Comparison of ENCODE assay signal across 9 mouse cellular contexts in genomic region chr9:62541182-62541581, GRCm38 (mm10). TPM values are rescaled to one million over a fixed set of nuclear protein-coding genes. Genes with fewer than 3 reads are reported as not detected.
DNase-seq lines count a peak whose midpoint lies in the region; ATAC-seq lines count a peak whose summit lies in the region.
"Had no signal": no experiment of that assay in that cellular context is flagged by ENCODE, and none has a peak within 500 bp of the region (broad histone marks: within the 10 kb centered on the region; RNA-seq: fewer than 3 reads in every experiment).

No protein-coding gene starts in this region.

- no peak overlapping the region for H3K4me2 ChIP-seq in limb, embryonic 12.5 days
- no peak overlapping the region for H3K4me2 ChIP-seq in hindbrain, embryonic 12.5 days (replicated peaks)
- H3K4me2 ChIP-seq: liver, embryonic 15.5 days had no signal

- no peak for DNase-seq in limb, embryonic 10.5 days (ENCODE audit: low spot score)
- peak; percentile 73 to 85 for DNase-seq in cerebellum, postnatal 25 days
- DNase-seq in skeletal muscle tissue, adult 2 months (ENCODE audit: low read depth, low spot score), result peak; percentile 45
- no peak for DNase-seq in embryo, embryonic 10 days (ENCODE audit: low spot score)
- DNase-seq in ovary, adult 18-20 months (ENCODE audit: low spot score), result no peak
- DNase-seq in frontal cortex, postnatal 25 days (ENCODE audit: low spot score in 2 of 2), result no peak

- H3K36me3 ChIP-seq in limb, embryonic 12.5 days, result no peaks in the 10 kb centered on the region
- H3K36me3 ChIP-seq in limb, embryonic 10.5 days, result no peaks in the 10 kb centered on the region
- H3K36me3 ChIP-seq in hindbrain, embryonic 12.5 days, result no peaks in the 10 kb centered on the region
- H3K36me3 ChIP-seq: liver, embryonic 15.5 days had no signal

- WGBS in limb, embryonic 12.5 days, result 55% methylated on average over 8 of the region's 8 CpGs
- WGBS in limb, embryonic 10.5 days, result 67% methylated on average over 8 of the region's 8 CpGs
- 32% methylated on average over 8 of the region's 8 CpGs for WGBS in hindbrain, embryonic 12.5 days

- H3K27ac ChIP-seq in limb, embryonic 12.5 days, result peak overlapping the region; percentile 45; the same call in 1 of the 2 replicates
- no peak overlapping the region for H3K27ac ChIP-seq in limb, embryonic 10.5 days
- H3K27ac ChIP-seq in hindbrain, embryonic 12.5 days, result peak overlapping the region; percentile 58
- H3K27ac ChIP-seq: liver, embryonic 15.5 days had no signal

- H3K27me3 ChIP-seq in limb, embryonic 12.5 days, result peaks cover 35% of the 10 kb centered on the region
- peaks cover 49% of the 10 kb centered on the region for H3K27me3 ChIP-seq in limb, embryonic 10.5 days (ENCODE audit: low read depth, poor library complexity, severe bottlenecking)
- no peaks in the 10 kb centered on the region for H3K27me3 ChIP-seq in hindbrain, embryonic 12.5 days

- no peak overlapping the region for H3K4me3 ChIP-seq in limb, embryonic 12.5 days (replicated peaks)
- no peak overlapping the region for H3K4me3 ChIP-seq in limb, embryonic 10.5 days
- no peak overlapping the region for H3K4me3 ChIP-seq in hindbrain, embryonic 12.5 days
- H3K4me3 ChIP-seq: liver, embryonic 15.5 days had no signal

- no peak for ATAC-seq in limb, embryonic 12.5 days (ENCODE audit: insufficient number of reproducible peaks, insufficient read depth, low FRiP score, low TSS enrichment, low read depth)
- 0 out of 2 replicates have a peak, but pooled peaks have one; percentile 26 for ATAC-seq in hindbrain, embryonic 12.5 days (ENCODE audit: low FRiP score)

- no peak overlapping the region for H3K9ac ChIP-seq in limb, embryonic 12.5 days (replicated peaks)
- H3K9ac ChIP-seq in hindbrain, embryonic 12.5 days, result 0 out of 2 replicates have a peak overlapping the region, but pooled peaks have one; percentile 44
- H3K9ac ChIP-seq: liver, embryonic 15.5 days had no signal

- H3K9me3 ChIP-seq in limb, embryonic 12.5 days, result no peaks in the 10 kb centered on the region
- H3K9me3 ChIP-seq in limb, embryonic 10.5 days (replicated peaks), result no peaks in the 10 kb centered on the region
- no peaks in the 10 kb centered on the region for H3K9me3 ChIP-seq in hindbrain, embryonic 12.5 days (replicated peaks)
- H3K9me3 ChIP-seq: liver, embryonic 15.5 days had no signal

- H3K4me1 ChIP-seq in limb, embryonic 12.5 days (replicated peaks), result peaks cover 16% of the 10 kb centered on the region
- H3K4me1 ChIP-seq in limb, embryonic 10.5 days, result peaks cover 27% of the 10 kb centered on the region
- H3K4me1 ChIP-seq in hindbrain, embryonic 12.5 days, result peaks cover 60% of the 10 kb centered on the region
- H3K4me1 ChIP-seq: liver, embryonic 15.5 days had no signal

RNA-seq across cellular contexts. Expression of gene Coro2b, which starts 4.3 kb away (rescaled TPM):
- polyA plus RNA-seq in limb, embryonic 12.5 days (2016; fragmentation: Nextera tagmentation; extraction: Ambion mirVana), result 7.6 and 8.0 TPM in 2 replicates
- 5.6 and 6.2 TPM in 2 replicates for polyA plus RNA-seq in limb, embryonic 10.5 days (2016; fragmentation: Nextera tagmentation; extraction: Ambion mirVana)
- polyA plus RNA-seq in hindbrain, embryonic 12.5 days (2016; fragmentation: Nextera tagmentation; extraction: Ambion mirVana), result 34.2 and 36.9 TPM in 2 replicates

Comparison
In these comparisons a context has a peak if more than half of its experiments do, and no peak if none do; other contexts are left out.
1. DNase-seq: peak in cerebellum, postnatal 25 days (2 of 2) and skeletal muscle tissue, adult 2 months (single experiment); none in limb, embryonic 10.5 days (single experiment), embryo, embryonic 10 days (single experiment), ovary, adult 18-20 months (single experiment) and frontal cortex, postnatal 25 days (0 of 2).